Mouse (Mus musculus): Measurements from ENCODE around the gene Ddx3y.

- TF ChIP-seq CTCF (IDR thresholded peaks at IDR 0.05; ENCODE audit: low read depth) (no peak), EP300 (optimal IDR thresholded peaks at IDR 0.05) (no peak)
These were observed 66.4 kb downstream of the Ddx3y start for GRCm38 (mm10) chrY:1220001-1220400.
